Mouse (Mus musculus) neural tube, embryonic 10.5 days (tissue): ENCODE measurements around the gene Tsen15.

Experiments used
- DNase-seq: peaks from one replicate; pipeline ENCODE4 v3.0.0-alpha.2; 2017; ENCODE audit warnings: low spot score; ENCODE audit errors: extremely low spot score

Gene Tsen15

DNA sequence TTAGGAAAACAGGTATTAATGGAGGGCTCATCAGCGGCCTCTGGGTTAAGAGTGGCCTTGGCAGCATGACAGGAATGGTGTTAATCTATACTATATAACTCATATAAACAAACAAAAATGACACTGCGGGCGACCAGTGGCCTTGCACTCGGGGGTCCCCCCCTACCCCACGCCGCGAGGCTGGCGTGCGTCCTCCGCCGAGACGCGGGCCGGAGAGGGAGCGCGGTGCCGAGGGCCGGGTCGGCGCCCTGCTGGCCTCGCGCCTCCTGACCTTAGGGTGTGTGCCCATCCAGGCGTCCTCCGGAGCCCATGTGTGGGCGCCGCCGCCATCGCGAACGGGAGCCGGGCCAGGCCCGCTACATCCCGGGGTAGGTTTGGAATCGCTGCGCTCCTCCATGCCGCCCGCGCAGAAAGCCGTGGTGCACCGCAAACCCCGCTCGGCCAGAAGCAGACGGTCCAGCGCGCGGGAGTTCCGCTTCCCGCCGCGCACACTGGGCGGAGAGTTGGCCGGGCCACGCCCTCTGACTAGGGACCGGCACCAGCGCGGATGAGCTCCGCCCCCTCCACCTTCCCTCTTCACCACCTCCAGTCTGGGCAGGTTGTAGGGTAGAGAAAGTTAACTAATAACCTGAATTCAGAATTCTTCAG, at the start of gene Tsen15:
Gene Tsen15 (minus strand): TSS at position 501 of the 648 bp plus-strand sequence.
- peak; percentile 83 for DNase-seq

DNA sequence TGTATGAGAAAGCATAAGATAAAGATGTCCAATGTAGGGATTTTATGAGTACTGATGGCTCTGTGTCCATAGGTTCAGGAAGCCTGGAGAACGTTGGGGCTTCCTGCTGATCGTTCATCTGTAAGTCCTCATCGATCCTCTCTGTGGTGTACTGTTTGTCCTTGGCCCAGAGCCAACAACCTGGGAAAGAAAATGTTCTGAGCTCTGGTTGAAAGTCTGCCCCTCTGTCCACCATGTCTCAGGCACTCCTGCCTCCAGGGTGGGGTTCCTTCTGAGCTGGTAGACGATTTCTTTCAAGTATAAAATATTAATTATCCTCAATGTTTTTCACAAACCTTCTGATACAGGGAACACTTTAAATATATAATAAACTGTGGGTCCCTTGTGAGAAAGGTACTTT, 47.7 kb upstream of the Tsen15 start:
- DNase-seq, result no peak

DNA sequence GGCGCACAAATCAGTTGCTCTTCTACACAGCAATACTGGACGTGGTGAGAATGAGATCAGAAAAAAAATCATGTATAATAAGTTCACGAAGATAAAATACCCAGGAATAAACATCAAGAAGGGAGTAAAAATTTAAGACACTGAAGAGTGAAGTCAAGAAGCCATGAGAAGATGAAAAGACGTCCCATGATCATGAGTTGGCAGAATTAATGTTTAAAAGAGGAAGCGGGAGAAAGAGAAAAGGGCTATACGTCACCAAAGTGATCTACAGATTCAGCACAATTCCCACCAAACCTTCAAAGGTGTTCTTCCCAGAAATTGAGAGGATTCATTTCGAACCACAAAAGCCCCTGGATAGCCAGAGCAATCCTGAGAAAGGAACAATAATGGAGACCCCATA, 43.3 kb upstream of the Tsen15 start:
- DNase-seq, result no peak

DNA sequence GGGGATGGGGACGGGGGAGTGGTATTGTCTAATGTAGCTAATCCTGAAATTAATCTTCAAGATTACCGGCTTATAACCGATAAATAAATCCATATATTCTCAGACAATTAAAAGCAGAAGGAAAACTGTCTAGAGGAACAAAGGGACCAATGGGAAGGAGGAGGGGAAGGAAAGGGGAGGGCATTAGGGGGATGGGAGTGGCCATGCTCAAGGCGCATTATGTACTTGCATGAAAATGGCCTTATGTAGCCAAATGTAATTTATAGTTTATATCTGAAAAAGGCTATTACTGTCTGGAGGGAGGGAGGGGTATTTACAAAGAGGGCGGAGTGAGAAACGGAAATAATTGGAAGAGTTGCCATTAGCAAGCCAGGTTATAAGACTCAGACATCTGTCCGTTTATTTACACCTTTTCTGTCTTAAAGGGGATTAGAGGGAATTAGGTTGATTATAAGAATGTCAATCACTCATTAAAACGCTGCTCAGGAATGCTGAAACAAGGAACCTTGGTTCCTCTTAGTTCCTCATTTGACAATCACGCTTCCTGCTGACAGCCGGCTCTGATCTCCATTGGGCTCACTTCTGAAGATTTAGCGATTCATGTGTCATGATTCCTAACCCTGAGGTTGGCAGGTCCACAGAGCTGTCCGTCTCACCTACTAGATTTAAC, 41.6 kb upstream of the Tsen15 start:
- DNase-seq, result no peak

GRCm38 (mm10) chr1:152423052-152423451, 36.6 kb upstream of the Tsen15 start:
- no peak for DNase-seq

- no peak for DNase-seq
Observed at GRCm38 (mm10) chr1:152422295-152422694, 35.8 kb upstream of the Tsen15 start.

GRCm38 (mm10) chr1:152417602-152418001, 31.1 kb upstream of the Tsen15 start:
- DNase-seq, result peak; percentile 32

GRCm38 (mm10) chr1:152416306-152416904, 29.9 kb upstream of the Tsen15 start:
- DNase-seq, result no peak

DNA sequence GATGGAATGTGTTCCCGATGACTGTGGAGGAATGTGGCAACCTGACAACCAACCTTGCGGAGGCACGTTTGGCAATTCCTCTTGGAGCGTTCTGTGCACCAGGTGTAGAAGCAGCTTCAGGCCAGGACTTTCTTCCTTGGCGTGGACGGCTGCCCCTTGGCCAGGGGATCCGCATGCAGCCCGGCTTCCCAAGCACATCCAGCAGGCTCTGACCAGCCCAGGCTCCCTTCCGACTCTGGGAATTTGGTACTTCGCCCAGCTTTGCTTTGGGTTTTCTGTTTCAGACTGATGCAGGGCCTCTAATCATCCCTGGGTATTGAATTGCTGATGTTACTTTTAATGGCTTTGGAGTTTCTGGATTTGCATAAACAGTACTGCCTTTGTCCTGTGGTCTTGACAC, 28.0 kb upstream of the Tsen15 start:
- DNase-seq, result no peak

- DNase-seq, result no peak
Observed at GRCm38 (mm10) chr1:152413961-152414360, 27.5 kb upstream of the Tsen15 start.

DNA sequence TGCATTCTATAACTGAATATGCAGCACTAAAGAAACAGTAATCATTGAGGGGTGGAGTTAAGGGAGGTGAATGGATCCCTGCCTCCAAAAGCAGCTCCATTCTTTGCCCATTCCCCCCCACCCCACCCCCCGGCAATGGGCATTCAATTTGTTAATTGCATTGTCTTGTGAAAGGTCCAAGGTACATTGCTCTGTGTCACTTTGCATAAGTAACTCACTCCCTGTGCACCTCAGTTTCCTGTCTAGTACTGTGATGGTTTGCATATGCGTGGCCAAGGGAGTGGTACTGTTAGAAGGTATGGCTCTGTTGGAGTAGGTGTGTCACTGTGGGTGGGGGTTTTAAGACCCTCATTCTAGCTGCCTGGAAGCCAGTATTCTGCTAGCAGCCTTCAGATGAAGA, 26.6 kb upstream of the Tsen15 start:
- DNase-seq, result no peak

GRCm38 (mm10) chr1:152410657-152411056, 24.2 kb upstream of the Tsen15 start:
- no peak for DNase-seq

GRCm38 (mm10) chr1:152409356-152409755, 22.9 kb upstream of the Tsen15 start:
- DNase-seq, result no peak

GRCm38 (mm10) chr1:152407021-152407946, 20.8 kb upstream of the Tsen15 start:
- peak; percentile 29 for DNase-seq

GRCm38 (mm10) chr1:152400556-152401540, 14.4 kb upstream of the Tsen15 start:
- DNase-seq, result peak; percentile 25

GRCm38 (mm10) chr1:152399790-152400555, 13.5 kb upstream of the Tsen15 start, which contains the start of gene Colgalt2:
Gene Colgalt2 (plus strand): TSS chr1:152399830.
- peak; percentile 77 for DNase-seq

GRCm38 (mm10) chr1:152398708-152399107, 12.2 kb upstream of the Tsen15 start:
- DNase-seq, result no peak

DNA sequence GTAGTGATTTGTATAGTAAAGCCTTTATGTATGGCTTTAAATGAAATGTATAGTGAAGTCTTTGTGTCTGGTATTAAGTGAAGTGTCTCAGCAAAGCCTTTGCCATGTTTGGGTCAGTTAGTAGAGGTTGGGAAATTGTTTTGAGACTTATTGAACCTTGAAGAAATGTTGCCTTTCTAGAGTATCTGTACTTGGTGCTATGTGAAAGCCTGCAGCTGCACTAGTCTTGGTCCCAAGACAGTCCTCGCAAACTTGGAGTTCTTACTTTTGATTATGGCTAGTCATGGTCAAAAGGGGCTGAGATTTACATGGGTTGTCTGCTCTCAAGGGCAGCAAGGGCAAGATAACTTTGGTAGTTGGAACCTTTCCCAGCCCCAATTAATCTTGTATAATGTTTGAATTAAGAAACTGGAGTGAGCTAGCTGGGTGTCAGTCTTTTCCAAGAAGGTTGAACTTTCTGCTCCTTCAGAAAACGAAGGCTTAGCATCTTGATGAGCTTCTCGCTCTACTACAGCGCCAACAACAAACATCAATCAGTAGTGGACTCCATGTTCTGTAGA, 8.5 kb upstream of the Tsen15 start:
- no peak for DNase-seq

DNA sequence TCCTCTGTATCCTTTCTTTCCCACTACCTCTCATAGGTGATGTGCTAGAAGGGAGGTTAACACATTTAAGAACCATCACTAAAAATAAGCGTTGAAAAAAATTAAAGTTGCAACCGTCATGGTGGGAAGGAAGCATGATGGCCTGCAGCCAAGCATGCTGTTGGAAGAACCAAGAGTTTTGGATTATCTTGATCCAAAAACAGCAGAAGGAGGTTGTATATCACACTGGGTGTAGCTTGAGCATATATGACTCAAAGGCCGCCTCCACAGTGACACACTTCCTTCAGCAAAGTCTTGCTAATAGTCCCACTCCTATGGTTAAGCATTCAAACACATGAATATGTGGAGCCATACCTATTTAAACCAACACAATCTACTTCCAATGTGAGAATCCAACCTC, 7.6 kb upstream of the Tsen15 start:
- DNase-seq, result no peak
